Mouse (Mus musculus) neural tube, embryonic 15.5 days (tissue): ENCODE data around the gene Elk3. TPM values are rescaled to one million over a fixed set of nuclear protein-coding genes. Genes with fewer than 3 reads are reported as not detected.

ENCODE experiments used
- ATAC-seq: fragments of 200-750 bp; cut with Nextera tagmentation; 2 replicates; pipeline ENCODE4 v1.8.0; 2017; ENCODE audit warnings: mild to moderate bottlenecking, moderate TSS enrichment, moderate library complexity; ENCODE audit not compliant: low FRiP score
- H3K27ac ChIP-seq: fragments of 300-500 bp; sonication (generic); replicated peaks from 2 replicates; pipeline ENCODE4 v1.5.1; 2015; ENCODE audit warnings: mild to moderate bottlenecking, inconsistent platforms
- H3K27me3 ChIP-seq: fragments of 300-500 bp; sonication (generic); replicated peaks from 2 replicates; pipeline ENCODE4 v1.6.1; 2015; ENCODE audit warnings: inconsistent platforms
- H3K36me3 ChIP-seq: fragments of 300-500 bp; sonication (generic); 2 replicates; pipeline ENCODE4 v1.6.1; 2015; ENCODE audit warnings: inconsistent platforms
- H3K4me1 ChIP-seq: fragments of 300-500 bp; sonication (generic); 2 replicates; pipeline ENCODE4 v1.6.1; 2015; ENCODE audit warnings: inconsistent platforms
- H3K4me2 ChIP-seq: fragments of 300-500 bp; sonication (generic); 2 replicates; pipeline ENCODE4 v1.6.1; 2015; ENCODE audit warnings: inconsistent platforms, mild to moderate bottlenecking, moderate library complexity
- H3K4me3 ChIP-seq: fragments of 300-500 bp; sonication (generic); replicated peaks from 2 replicates; pipeline ENCODE4 v1.5.1; 2015; ENCODE audit warnings: mild to moderate bottlenecking, inconsistent platforms
- H3K9ac ChIP-seq: fragments of 300-500 bp; sonication (generic); replicated peaks from 2 replicates; pipeline ENCODE4 v1.6.1; 2015; ENCODE audit warnings: mild to moderate bottlenecking, inconsistent platforms
- H3K9me3 ChIP-seq: fragments of 300-500 bp; sonication (generic); replicated peaks from 2 replicates; pipeline ENCODE4 v1.6.1; 2016; ENCODE audit warnings: inconsistent platforms
- WGBS: fragments of 180-500 bp; shearing (Covaris S2); methylation state at CpG from one replicate; pipeline ENCODE4 v1.1.7; 2015; ENCODE audit warnings: mixed read lengths; 5-methylcytosine and 5-hydroxymethylcytosine counted together
- polyA plus RNA-seq: library from polyadenylated mRNA; unstranded; fragments of >200 nt; fragmentation: Nextera tagmentation; extraction: Ambion mirVana; gene quantifications from 2 replicates; pipeline ENCODE4 v1.2.1, GENCODE M21; 2015

The Elk3 gene
- polyA plus RNA-seq, 1 experiment from 2014 or later = 8.6 TPM

DNA sequence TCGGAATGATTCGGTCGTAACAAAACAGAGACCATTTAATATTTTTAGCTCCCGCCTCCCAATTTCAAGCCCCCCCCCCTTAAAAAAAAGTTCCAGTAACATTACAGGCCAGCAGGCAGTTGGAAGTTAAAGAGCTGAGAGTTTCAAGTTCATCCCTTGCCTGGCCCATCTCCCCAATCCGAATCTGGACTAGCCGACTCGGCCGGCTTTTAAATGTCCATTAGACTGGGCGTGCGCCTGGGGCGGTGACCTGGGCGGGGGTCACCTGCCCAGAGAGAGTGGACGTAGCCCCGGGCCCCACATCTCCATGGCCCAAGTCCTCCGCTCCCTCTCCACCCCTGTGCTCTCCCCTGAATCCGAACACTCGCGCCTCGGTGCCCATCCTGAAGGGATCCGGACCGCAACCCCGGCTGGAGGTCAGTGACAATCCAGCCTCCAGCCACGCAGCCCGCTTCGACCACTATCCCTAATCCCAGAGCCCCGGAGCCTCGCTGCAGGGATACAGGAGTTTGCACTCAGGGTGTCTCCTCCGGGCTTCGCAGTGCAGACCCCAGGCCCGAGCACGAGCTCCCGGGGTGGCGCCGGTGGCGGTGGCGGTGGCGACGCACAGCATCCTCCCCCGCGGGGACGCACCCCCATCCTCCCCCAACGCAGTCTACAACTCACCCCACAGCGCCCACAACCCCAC is 857 bp downstream of the Elk3 start:
- peak overlapping the region; percentile 63 for H3K9ac ChIP-seq
- H3K27me3 ChIP-seq = 0 out of 2 replicates have a peak, but pooled peaks cover 6% of the 10 kb centered on the region
- no peaks in the 10 kb centered on the region for H3K36me3 ChIP-seq
- H3K4me1 ChIP-seq = peaks cover 24% of the 10 kb centered on the region
- H3K4me2 ChIP-seq = peak overlapping the region; percentile 92
- peak; percentile 55 for ATAC-seq
- H3K4me3 ChIP-seq = peak overlapping the region; percentile 56
- 0% methylated on average over 39 of the region's 43 CpGs for WGBS
- peak overlapping the region; percentile 62 for H3K27ac ChIP-seq
- H3K9me3 ChIP-seq = no peaks in the 10 kb centered on the region

DNA sequence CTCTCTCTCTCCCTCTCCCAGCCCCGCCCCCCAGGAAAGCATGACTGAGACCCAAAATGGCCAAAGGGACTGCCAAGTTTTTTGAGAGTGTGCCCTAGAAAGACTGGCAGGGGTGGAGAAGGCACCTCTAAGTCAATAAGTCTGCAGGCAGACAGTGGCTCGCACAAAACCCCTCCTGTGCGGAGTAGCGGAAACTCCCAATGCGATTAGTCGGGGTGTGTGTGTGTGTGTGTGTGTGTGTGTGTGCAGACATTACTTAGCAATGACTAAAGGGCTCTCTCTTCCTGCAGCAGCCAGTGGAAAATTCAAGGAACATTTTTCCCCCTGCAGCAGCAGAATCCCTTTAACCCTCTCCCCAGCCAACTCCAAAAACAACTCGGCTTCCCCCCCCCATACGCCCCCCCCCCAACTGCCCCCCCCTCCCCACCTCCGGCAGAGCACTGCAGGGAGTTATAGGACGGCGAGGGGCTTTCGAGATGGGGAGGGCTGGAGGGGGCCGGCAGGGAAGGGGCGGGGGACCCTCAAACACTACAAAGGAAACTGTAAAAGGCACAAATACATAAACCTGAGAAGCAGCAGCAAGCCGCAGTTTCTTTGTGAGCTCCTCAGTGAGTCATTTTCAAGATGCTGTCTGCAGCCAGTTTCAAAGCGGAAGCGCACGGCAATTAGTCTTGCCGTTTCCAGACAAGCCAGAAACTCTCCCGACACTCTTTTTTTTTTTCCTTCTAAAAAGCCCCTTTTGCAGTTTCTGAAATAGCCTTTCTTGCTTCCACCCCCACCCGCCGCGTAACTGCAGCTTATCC is 1.6 kb downstream of the Elk3 start:
- ATAC-seq = peak; percentile 61
- H3K4me3 ChIP-seq = peak overlapping the region; percentile 56
- peak overlapping the region; percentile 63 for H3K9ac ChIP-seq
- no peaks in the 10 kb centered on the region for H3K9me3 ChIP-seq
- peak overlapping the region; percentile 62 for H3K27ac ChIP-seq
- no peaks in the 10 kb centered on the region for H3K36me3 ChIP-seq
- H3K4me2 ChIP-seq = peak overlapping the region; percentile 92
- H3K27me3 ChIP-seq = 0 out of 2 replicates have a peak, but pooled peaks cover 6% of the 10 kb centered on the region
- WGBS = 1% methylated on average over 19 of the region's 23 CpGs
- H3K4me1 ChIP-seq = peaks cover 24% of the 10 kb centered on the region

DNA sequence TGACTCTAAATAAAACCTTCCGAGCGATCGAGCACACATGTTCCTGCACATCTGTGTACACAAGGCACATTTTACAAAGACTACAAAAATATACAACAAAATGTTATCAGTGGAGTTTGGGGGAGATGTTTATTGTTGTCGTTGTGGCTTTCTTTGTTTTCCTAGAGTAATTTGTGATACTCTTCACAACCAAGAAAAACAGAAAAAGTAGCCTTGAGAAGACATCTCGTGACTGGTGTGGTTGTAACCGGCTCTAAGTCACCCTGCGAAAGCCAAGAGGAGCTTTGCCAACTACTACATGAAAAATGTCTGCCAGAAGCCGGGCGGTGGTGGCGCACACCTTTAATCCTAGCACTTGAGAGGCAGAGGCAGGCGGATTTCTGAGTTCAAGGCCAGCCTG is 4.6 kb downstream of the Elk3 start:
- Histone ChIP-seq H3K9ac (no peak overlapping the region), H3K4me2 (no peak overlapping the region), H3K4me3 (no peak overlapping the region), H3K27ac (no peak overlapping the region), H3K9me3 (no peaks in the 10 kb centered on the region), H3K27me3 (no peaks in the 10 kb centered on the region), H3K4me1 (peaks cover 24% of the 10 kb centered on the region), H3K36me3 (no peaks in the 10 kb centered on the region)
- no peak for ATAC-seq
- 86% methylated on average over 11 of the region's 11 CpGs for WGBS

DNA sequence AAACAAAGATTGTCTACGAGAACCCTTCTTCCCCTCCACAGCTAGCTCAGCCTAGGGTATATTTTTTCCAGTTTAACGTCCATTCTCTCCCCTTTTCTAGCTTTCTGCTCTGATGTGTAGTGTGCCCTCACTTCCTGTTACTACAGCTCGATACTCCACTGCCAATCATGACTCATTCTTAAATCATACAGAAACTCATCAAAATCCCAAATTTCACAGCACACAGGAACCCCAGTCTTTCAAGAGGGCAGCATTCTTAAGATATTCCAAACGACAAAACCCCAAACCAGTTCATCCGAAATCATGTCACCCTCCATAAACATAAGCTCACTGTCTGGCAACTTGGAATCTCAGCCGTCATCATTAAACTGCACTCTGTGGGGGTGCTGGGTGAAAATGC is 5.0 kb downstream of the Elk3 start:
- Histone ChIP-seq H3K9me3 (no peaks in the 10 kb centered on the region), H3K4me2 (no peak overlapping the region), H3K4me3 (no peak overlapping the region), H3K27me3 (no peaks in the 10 kb centered on the region), H3K36me3 (no peaks in the 10 kb centered on the region), H3K27ac (no peak overlapping the region), H3K4me1 (peaks cover 20% of the 10 kb centered on the region), H3K9ac (no peak overlapping the region)
- 72% methylated on average over 6 of the region's 6 CpGs for WGBS
- no peak for ATAC-seq

DNA sequence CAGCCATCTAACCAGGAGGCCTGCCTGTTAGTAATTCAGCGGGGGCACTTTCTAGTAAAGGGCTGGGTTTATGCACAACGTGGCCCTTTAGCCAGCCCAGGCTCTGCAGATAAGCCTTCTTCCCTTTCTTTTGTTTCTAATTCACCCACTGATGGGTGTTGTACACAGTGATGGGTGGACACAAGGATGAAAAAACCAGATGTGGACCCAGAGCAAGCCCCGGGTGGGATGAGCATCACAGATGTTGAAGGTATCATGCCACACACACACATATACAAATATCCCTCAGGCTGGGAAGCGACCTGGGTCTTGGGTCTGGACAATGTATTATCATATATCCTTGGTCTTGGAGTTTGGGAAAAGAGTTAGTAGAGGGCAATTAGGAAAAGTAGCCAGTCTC is 7.7 kb downstream of the Elk3 start:
- Histone ChIP-seq H3K4me3 (no peak overlapping the region), H3K4me2 (no peak overlapping the region), H3K9me3 (no peaks in the 10 kb centered on the region), H3K27me3 (no peaks in the 10 kb centered on the region), H3K9ac (no peak overlapping the region), H3K4me1 (no peaks in the 10 kb centered on the region), H3K36me3 (no peaks in the 10 kb centered on the region), H3K27ac (no peak overlapping the region)
- no peak for ATAC-seq
- 87% methylated on average over 4 of the region's 4 CpGs for WGBS

DNA sequence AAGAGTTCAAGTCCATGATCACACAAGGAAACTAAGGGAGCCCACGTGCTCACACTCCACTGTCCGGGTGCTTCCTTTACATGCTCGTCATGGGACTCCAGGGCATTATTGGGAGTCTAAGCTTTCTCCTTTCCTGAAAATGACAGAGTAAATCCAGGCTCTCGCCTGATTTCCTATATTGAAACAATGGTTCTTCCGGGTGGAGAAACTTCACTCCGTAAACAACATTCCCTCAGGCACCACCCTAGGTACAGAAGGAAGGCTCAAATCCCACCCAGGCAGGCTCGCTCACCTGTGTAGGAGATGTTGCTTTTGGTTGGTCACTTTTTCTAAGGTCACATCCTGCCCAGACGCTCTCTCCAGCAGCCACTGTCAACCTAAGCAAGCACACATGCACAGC is 9.1 kb downstream of the Elk3 start:
- no peak overlapping the region for H3K4me3 ChIP-seq
- H3K27ac ChIP-seq = no peak overlapping the region
- H3K4me1 ChIP-seq = no peaks in the 10 kb centered on the region
- H3K9ac ChIP-seq = no peak overlapping the region
- no peak overlapping the region for H3K4me2 ChIP-seq
- 79% methylated on average over 8 of the region's 8 CpGs for WGBS
- H3K27me3 ChIP-seq = no peaks in the 10 kb centered on the region
- ATAC-seq = no peak
- no peaks in the 10 kb centered on the region for H3K9me3 ChIP-seq
- H3K36me3 ChIP-seq = no peaks in the 10 kb centered on the region

DNA sequence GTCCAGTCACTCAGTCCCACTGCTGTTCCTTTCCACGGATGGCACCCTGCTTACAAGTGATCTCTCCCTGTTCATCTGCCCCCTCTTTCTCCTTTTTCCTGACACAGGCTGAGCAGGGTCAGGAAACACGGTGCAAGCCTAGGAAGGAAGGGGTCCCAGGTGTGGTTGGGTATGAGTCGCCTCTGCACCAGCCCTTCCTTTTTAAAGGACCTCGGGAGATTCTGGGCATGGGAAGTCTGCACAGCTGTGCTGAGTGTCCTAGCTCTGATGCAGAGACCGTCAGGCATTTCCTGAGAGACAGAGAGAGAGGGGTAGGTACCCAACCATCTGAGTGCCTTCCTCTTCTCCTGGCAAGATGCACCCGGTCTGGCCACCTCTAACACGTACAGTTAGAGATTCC is 12.7 kb downstream of the Elk3 start:
- ATAC-seq = no peak
- Histone ChIP-seq H3K9ac (no peak overlapping the region), H3K27me3 (no peaks in the 10 kb centered on the region), H3K9me3 (no peaks in the 10 kb centered on the region), H3K4me3 (no peak overlapping the region), H3K4me1 (peaks cover 12% of the 10 kb centered on the region; the same call in 1 of the 2 replicates), H3K4me2 (no peak overlapping the region), H3K27ac (peak overlapping the region; percentile 48; the same call in 1 of the 2 replicates), H3K36me3 (no peaks in the 10 kb centered on the region)
- WGBS = 59% methylated on average over 7 of the region's 7 CpGs

DNA sequence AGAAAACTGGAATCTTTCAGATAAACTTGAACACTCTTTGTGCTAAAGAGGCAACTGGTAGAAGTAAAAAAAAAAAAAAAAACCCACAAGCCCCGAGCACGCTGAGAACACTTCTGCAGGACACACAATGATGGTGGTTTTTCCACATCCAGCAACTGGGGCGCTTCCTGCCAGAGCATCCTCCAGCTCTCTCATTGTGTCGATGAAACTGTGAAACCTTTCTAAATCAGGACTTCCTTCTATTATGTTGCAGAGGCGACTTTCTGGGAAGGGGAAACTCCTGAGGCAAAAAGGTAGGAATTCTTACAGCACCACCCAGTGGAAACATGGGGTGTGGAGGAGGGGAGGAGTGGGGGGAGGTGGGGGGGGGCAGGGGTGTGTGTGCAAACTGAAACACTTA is 13.2 kb downstream of the Elk3 start:
- Histone ChIP-seq H3K36me3 (no peaks in the 10 kb centered on the region), H3K27me3 (no peaks in the 10 kb centered on the region), H3K4me2 (no peak overlapping the region), H3K9me3 (no peaks in the 10 kb centered on the region), H3K4me3 (no peak overlapping the region), H3K27ac (no peak overlapping the region), H3K9ac (no peak overlapping the region), H3K4me1 (peaks cover 12% of the 10 kb centered on the region; the same call in 1 of the 2 replicates)
- ATAC-seq = no peak
- 36% methylated on average over 5 of the region's 5 CpGs for WGBS

DNA sequence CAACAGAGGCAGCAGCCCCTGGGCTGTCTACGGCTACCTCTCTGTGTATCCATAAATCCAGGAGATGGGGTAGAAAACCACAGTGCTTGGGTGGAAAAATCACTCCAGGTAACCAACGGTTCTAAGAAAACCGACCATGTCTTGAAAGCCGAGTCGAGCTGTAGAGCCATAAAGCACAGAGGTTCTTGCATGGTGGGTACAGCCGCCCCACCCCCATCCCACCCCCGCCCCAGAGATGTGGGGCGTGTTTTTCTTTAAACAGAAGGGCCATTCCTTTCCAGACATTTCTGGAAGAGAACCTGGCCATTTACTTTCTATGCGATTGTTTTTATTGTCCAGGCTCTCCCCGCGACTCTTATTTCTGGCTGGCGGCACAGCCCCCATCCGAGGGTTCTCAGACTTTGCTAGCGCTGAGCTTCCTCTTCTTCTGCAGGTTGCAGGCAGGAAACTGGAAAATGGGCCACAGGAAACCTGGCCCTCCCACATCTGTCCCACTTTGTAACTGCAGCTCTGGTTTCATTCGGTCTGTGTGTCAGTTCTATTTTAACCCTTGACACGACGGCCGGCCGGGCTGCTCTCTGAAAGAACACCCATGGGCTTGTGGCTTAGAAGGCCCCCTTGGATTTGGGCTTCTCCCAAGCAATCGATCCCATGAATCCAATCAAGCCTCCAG is 16.3 kb downstream of the Elk3 start:
- H3K27me3 ChIP-seq = no peaks in the 10 kb centered on the region
- H3K4me1 ChIP-seq = peaks cover 20% of the 10 kb centered on the region
- H3K36me3 ChIP-seq = no peaks in the 10 kb centered on the region
- no peaks in the 10 kb centered on the region for H3K9me3 ChIP-seq
- no peak overlapping the region; the same call in 1 of the 2 replicates for H3K27ac ChIP-seq
- ATAC-seq = no peak
- H3K4me3 ChIP-seq = no peak overlapping the region
- WGBS = 65% methylated on average over 20 of the region's 20 CpGs
- 0 out of 2 replicates have a peak overlapping the region, but pooled peaks have one; percentile 4 for H3K4me2 ChIP-seq
- H3K9ac ChIP-seq = no peak overlapping the region

DNA sequence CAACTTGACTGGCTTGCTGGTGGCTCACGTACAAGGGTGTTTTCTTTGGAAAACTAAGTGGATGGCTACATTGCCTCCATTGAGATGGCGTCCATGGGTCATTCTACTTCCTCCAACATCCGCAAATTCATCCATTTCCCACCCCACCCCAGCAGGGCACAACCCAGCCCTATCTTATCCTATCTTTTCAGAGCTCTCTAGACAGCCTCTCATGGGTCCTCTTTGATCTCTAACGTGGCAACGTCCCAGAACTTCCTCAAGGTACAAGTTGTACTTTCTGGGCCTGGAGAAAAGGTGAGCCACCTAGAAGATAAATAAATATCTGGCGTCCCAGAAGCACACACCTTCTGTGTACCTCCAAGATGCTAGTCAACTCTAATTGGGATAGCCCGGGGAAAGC is 17.3 kb downstream of the Elk3 start:
- Histone ChIP-seq H3K9me3 (no peaks in the 10 kb centered on the region), H3K36me3 (no peaks in the 10 kb centered on the region), H3K9ac (no peak overlapping the region), H3K4me1 (peaks cover 24% of the 10 kb centered on the region), H3K27ac (no peak overlapping the region), H3K27me3 (no peaks in the 10 kb centered on the region), H3K4me3 (no peak overlapping the region), H3K4me2 (no peak overlapping the region)
- ATAC-seq = no peak
- WGBS = 80% methylated on average over 7 of the region's 7 CpGs

DNA sequence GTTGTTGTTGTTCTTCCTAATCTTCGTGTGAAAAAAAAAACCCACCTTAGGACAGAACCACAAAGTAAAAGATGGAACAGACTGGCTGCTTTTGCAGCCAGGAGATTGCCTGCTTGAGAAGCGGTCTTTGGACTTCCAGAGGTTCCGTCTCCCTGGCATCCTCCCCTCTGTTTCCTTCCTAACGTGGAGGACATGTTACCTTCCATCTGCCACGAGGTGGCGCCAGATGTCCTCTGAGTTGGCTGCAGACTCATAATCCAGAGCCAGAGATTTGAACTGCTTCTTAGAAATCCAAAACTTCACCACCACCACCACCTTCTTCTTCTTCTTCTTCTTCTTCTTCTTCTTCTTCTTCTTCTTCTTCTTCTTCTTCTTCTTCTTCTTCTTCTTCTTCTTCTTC is 19.1 kb downstream of the Elk3 start:
- WGBS = 6% methylated on average over 6 of the region's 6 CpGs
- Histone ChIP-seq H3K4me3 (no peak overlapping the region), H3K27ac (no peak overlapping the region; the same call in 1 of the 2 replicates), H3K4me1 (peaks cover 24% of the 10 kb centered on the region), H3K27me3 (no peaks in the 10 kb centered on the region), H3K9ac (no peak overlapping the region), H3K9me3 (no peaks in the 10 kb centered on the region), H3K36me3 (no peaks in the 10 kb centered on the region), H3K4me2 (no peak overlapping the region)
- ATAC-seq = peak; percentile 46; the same call in 1 of the 2 replicates
